Mouse (Mus musculus): ENCODE measurements around the gene Th.
A peak's percentile ranks its signal among the peaks of the same experiment; 100 is the strongest.

Th gene

DNA sequence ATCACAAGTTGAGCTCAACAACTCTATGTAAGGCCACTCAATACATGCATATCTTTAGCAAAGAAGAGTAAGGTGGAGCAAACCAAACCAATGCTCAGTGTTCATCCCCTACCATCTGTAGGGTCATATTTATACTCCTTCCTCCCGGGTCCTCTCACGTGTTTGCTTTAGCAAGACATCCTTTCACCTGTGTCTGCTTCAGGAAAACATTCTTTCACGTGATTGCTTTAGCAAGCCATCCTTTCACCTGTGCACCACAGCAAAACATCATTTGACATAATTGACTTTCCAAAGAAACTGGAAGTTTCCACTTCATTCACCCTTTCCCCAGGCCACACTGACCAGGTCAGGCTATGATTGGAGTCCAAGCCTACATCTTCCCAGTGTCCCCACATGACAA lies at the start of gene Th:
Th (minus strand) TSS at position 101 of the 400 bp plus-strand sequence.
- DNase-seq: no peak

DNA sequence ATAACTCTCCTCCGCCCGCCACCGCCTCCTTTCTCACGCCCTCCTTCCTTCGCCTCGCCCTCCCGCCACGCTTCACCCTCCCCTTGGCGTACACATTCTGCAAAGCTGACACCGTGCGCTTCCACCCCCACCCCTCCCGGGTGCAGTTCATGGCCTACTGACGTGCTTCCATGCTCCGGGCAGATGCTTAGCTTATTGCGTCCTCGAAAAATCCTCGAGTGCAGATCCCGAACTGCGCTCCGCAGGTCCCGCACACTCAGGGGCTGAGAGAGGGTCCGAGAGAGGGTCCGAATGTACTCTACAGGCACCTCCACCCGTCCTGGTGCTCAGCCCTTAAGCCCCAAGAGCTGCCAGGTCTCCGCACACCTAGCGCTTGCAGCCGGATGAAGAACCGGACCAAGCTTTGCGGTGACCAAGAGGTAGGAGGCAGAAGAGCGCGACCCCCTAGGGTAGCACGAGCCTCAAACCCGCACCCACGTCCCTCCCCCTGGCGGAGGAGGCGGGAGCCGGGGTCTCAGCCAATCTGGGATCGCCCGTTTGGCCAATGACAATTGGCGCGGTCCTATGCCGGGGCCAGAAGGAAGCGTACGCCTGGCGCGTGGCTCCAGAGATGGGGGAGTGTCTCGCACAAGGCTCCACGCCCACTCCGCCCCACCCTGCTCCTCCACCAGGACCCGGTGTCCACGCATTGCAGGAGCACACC lies 38.0 kb upstream of the Th start, which contains the start of gene Ascl2:
Ascl2 (minus strand) TSS at position 456 of the 703 bp plus-strand sequence.
- DNase-seq: peak; percentile 2 to 30

DNA sequence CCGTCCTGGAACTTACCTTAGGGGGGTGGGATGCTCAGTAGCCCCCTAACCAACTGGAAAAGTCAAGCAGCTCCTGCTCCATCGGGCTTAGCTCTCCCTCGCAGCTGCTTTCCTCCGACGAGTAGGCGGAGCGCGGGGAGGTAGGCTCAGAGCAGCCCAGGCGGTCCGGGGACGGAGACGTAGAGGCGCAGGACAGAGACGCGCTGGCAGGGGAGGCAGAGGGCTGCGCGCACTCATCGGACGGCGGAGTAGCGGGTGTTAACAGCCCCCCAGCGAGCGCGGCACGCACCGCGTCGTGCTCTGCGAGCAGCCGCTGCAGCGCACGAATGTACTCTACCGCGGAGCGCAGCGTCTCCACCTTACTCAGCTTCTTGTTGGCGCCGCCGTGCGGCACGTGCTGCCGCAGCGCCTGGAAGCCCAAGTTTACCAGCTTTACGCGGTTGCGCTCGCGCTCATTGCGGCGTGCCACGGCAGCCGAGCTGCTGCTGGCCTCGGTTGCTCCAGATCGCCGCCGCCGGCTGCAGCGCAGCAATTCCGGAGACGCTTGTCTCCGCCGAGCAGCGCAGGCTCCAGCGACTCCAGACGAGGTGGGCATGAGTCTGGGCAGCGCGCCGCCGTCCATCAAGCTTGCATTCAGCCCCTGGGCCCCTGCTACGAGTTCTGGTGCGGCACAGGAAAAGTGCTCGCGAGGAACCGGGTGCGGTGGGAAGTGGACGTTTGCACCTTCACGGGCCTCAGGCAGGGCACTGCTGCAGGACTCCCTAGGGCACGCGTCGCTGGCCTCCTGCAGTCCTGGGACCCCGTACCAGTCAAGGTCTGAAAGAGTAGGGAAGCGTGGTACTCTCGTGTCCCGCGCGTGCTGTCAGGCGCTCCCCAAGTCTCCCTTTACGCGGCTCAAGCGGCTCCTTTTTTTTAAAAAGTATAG lies 37.2 kb upstream of the Th start:
- peak; percentile 30 to 57 for DNase-seq

DNA sequence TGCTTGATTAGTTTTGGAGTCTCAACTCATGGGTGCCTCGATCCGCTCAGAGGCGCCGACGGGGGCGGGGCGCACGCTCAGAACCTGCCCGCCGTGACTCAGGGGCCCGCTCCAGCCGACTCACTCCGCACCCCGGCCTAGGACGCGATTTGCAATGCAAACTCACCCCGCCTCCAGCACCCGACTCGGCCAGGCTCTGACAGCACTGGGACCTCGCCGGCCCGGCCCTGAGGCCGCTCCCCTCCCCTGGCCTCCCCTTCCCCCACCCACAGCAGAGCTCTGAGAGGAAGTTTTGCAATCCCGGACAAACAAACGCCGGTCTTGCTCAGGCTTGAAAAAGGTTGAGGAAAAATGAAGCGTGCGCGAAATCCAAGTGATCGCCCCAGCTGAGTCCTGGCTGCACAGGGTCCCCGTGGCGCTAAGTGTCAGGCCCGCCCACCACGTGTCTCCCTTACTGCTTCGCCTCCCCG lies 36.5 kb upstream of the Th start:
- DNase-seq: peak; percentile 24 to 55

DNA sequence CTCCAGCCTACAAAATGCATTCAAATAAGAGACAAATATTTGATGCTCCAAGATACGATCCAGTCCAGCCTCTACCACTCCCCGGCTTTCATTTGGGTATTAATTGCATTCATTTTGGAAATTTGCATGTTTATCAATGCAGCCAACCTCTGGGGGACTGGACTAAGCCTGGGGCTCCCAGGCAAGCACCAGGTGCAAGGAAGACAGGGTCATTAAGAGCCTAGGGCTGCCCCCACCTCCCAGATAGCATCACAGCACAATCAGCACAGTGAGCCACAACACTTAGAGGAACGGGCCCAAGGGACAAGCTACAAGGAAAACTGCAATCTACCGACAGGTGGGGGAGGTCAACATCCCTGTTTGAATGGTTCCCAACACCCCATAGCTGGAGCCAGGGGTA lies 28.8 kb upstream of the Th start:
- DNase-seq: no peak

DNA sequence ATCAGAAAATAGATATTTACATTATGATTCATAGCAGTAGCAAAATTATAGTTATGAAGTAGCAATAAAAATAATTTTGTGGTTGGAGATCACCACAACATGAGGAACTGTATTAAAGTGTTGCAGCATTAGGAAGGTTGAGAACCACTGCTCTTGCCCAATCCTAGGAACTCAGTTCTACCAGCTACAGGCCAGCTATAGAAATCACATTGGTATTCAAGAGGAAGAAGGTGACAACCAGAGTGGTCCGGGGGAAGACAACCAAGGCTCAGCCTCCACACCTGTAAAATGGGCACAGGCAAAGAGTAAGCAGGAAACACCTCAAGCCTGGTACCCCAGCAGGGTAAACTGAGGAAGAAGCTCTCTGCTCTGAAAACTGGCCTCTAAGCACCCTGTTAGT lies 27.9 kb upstream of the Th start:
- DNase-seq: no peak

DNA sequence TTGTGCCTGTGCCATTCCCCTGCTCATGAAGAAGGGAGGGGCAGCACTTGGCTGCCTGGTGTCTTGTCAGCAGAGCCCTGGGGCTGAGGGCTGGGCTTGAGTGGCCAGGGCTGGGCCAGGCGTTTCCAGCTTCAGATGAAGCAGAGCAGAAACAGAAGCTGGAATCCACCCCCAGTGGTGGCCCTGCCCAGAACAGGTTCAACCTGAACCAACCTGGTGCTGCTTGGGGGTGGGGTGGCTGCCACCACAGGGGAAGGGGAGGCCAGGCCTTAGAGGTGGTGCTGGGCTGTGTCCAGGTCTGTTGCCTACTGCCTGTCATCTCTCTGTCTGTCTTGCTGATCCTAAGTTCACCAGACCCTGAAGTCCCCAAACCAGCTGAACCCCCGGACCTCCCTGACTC lies 25.1 kb upstream of the Th start:
- peak in 1 of 2 experiments; percentile 39 for DNase-seq

DNA sequence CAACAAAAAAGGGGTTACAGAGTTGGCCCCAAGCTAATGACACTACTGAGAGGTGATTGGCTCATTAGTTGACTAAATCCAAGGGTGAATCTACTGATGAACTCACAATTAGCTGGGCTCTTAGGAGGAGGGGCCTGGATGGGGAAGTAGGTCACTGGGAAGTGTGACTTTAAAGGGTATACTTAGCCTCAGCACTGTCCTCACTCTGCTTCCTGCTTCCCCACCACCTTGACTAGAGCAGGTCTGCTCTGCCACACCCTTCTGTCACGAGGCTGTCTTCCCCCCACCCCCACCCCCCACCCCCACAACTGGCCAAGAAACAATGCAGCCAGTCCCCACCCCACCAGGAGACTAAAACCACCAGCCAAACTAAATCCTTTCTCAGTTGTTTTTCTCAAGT lies 18.6 kb upstream of the Th start:
- DNase-seq: no peak

DNA sequence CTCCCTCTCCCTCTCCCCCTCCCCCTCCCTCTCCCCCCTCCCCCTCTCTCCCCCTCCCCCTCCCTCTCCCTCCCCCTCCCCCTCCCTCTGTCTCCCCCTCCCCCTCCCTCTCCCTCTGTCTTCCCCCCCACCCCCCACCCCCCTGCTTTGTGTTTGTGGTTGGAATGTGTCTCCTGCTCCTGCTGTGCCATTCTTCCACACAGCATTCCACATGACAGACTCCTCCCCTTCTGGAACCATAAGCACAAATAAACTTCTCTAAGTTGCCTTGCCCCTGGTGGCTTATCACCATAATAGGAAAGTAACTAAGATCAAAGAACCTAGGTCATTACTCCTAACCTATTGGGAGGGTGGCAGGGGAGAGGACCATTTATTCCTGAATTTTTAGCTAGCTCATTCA lies 6.7 kb upstream of the Th start:
- no peak for DNase-seq

DNA sequence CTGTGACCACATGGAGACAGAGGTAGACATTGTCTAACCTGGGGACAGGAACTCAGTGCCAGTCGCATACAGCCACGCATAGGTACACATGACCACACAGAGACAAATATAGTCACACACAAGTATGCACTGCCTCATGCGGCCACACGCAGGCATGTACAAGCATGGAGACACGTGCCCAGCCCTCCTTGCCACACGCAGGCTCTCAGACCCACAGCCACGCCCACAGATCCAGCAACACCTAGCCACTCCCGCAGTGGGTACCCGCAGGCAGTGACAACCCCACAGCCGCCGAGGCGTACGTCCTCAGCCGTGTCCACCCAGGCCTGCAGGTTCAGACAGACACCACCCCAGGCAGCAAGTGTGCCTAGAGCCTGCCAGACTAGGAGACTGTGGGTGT lies 4.8 kb upstream of the Th start:
- DNase-seq: peak in 1 of 2 experiments; percentile 29

DNA sequence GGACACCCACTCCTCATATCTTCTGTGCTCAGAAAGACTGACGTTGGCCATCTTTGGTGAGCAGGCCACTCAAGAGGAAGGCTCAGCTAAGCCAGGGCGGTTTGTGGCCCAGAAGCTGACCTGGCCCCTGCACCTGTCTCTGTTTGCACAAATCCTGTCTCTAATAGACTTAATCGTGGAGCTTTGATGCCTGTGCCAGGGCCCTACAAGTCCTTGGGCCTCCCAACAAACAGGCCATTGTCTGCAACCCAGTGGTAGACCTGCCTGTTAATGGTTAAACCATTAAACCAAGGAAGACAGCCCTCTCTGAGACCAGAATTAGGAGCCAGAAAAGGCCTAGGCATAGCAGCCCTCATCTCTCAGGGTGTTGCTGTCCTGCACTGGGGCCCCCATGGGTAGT lies 1.5 kb upstream of the Th start:
- peak in 1 of 2 experiments; percentile 11 for DNase-seq

DNA sequence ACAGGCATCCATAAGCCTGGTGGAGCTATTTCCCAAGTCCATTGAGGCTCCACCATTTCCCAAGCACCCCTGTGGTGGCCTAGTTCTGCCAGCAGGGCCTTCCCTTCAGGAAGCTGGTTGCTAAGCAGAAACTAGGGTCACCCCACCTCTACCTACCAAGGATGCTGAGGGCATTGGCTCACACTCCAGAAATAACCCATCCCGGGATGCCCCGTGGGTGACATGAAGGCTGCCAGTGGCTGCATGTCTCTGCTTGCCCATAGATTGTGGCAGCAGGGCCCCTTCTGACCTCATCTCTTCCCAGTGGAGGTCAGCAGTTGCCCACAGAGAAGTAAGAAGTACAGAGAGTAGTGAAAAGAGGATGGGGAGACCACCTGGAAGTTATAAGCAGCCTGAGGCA lies 1.4 kb downstream of the Th start:
- peak in 1 of 2 experiments; percentile 15 for DNase-seq

DNA sequence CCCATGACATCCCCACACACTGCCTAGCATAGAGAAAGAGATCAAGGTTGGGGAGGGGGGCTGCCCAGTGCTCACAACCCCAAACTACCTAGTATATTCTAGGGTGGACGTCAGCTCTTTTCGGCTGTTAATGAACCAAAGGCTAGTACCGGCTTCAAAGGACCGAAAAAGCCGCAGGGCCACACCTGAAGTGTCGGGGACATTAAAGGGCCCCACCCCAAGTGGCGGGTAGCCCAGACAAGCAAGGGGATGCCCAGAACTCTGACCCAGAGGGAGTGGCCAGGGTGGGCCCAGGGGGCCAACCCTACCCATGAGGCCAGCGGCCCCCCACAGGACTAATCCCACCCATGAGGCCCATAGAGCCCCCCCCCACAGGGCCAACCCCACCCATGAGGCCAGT lies 3.6 kb downstream of the Th start:
- peak in 1 of 2 experiments; percentile 27 for DNase-seq

DNA sequence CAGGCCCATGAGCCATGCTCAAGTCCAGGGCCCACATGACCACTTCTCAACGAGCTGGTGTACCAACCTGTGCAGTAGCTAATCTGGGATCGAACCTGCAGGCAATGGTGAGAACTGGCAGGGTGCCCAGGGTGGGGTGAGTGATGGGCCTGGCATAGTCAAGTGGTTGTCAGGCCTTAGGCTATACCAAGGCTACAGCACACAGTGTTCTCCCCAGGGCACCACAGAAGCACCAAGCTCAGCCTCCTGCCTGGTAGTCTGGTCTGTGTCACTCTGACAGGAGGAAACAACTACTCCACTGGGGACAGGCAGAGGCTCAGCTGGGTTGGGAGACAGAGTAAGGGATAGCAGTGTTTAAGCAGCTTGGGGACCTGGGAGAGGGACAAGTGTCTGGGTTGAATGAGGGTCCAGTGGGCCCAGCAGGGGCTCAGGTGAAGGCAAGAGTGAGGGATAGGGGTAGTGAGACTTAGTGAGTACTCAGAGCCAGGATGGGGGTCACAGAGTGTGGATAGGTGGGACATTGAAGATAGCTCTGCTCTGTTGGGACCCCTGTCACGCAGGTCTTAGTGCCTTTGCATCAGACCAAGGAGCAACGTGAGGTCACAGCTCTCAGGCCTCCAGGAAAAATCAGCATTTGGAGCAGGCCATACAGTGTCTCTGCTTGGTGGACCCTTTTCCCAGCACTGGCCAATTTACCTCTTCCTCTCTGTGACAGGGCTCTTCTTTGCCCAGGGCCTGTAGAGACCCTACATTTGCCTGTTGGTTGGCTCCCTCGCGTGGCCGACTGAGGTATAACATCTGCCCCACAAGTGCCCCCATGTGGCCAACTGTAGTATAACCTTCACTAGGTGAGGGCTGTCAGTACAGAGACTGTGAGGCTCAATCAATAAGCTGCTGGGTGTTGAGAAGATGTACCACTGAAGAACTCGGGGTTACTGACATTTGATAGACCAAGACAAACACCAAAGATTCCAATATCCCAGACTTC lies 12.0 kb downstream of the Th start:
- DNase-seq: peak; percentile 56 to 71

DNA sequence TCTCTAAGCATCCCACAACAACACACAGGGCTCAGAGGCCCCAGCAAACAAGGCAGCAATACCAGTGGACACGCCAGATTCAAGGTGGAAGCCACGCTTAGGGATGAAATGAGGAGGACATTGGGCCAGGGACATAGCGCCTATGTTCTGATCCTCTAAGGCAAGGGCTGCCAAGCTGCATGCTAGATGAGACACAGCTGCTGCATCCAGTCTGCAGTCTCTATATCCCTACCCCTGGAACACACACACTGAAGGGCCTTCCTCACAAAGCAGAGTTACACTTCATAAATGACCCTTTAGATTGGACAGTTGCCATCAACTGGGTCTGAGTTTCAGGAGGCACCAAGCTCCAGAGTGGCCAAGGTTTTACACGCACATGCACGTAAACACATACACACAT lies 13.3 kb downstream of the Th start:
- DNase-seq: peak in 1 of 2 experiments; percentile 24

DNA sequence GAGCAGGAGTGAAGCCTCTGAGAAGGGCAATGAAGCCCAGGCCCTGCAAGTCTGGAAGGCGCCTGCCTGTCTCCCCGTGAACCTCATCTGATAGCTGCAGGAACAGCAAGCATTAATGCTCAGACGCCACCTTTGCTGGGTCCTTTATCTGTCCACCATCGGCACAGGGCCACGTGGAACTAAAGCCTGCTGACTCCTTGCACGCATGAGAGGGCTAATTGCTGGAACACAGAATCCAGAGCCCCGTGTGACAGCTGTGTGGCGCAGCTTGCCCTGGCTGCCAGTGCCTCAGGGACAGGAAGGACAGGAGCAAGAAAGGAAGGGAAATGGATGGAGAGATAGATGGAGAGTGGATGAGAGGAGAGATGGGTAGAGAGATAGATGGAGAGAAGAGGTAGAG lies 14.8 kb downstream of the Th start:
- peak; percentile 7 to 49 for DNase-seq

DNA sequence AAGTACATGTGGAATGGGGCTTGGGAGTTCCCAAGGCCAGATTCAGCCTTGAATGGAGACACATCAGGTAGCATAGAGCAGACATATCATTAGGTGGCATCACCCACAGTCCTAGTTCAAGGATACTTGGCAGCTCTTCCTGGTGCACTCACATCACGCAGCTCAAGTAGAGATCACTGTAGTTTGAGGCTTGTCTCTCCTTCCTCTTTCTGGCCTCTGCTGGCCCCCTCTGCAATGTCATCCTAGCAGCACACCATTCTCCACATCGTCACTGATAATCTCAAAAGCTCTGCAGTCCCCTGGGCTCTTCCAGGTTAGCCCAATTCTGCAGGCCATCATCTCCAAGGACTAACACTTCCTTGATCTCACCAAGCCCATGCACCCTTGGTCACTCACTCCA lies 19.2 kb downstream of the Th start:
- no peak for DNase-seq

DNA sequence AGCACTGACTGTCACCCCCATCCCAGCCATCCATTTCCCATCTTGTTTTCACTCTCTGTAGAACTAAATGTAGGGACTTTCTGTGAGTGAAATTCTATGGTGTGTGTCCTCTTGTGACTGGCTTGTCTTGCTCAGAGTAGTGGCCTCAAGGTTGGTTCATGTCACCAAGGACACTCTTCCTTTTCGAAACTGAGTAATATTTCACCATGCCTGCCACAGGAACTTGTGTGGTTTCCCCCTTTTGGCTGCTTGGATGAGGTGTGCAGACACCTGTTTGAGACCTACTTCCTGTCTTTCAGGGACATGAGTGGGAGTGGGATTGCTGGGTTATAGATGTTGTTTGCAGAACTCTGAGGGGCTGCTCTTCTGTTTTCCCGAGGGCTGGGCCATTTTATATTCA lies 20.8 kb downstream of the Th start:
- peak in 1 of 2 experiments; percentile 5 for DNase-seq

DNA sequence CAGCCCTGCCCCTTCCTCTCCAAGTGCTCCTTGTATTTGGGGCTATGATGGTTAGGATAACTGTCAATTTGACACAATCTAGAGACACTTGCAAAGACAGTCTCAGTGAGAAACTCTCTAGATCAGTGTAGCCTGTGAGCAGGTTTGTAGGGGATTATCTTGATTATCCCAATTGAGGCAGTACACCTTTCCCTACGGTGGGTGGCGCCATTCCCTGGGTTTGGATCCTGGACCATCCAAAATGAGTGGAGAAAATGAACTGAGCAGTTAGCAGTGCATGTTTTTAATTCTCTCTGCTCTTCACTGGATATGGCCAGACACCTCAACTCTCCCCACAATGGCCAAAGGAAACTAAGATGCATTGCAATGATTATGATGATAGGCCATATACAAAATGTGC lies 21.3 kb downstream of the Th start:
- DNase-seq: peak in 1 of 2 experiments; percentile 7

DNA sequence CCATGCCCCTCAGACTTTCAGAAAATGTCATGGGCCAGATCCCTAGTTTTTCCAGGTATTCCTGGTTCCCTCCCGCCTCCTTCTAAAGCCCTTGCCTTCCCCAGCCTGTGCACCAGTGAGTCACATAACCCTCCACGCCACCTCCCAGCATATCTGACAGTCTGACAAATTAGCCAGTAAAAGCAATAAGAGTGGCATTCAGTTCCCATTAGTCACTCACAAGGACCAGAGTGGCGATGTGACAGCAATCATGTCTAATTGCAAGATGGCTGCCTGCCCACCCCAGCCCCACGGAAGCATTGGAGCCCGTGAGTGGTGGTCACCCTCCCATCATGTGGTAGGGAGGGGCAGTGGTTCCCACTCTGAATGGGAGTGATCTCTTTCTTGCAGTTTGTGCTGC lies 25.3 kb downstream of the Th start:
- no peak for DNase-seq

DNA sequence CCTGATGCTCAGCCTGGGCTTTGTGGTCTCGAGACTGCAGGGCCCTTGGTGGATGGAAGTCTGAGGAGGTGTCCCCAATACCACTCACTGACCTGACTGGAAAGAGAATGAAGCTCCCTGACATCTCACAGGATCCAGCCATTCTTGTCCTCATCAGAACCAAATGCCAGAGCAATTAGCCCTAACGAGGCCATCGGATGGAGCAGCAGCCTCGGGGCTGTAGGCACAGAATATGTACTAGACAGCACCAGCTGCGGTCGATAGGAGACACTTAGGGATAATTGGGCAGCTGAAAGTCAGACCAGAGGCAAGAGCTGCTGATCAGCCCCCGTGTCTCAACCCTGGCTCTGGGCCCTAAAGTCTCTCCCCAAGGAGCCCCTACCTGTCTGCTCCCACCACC lies 26.6 kb downstream of the Th start:
- DNase-seq: no peak

DNA sequence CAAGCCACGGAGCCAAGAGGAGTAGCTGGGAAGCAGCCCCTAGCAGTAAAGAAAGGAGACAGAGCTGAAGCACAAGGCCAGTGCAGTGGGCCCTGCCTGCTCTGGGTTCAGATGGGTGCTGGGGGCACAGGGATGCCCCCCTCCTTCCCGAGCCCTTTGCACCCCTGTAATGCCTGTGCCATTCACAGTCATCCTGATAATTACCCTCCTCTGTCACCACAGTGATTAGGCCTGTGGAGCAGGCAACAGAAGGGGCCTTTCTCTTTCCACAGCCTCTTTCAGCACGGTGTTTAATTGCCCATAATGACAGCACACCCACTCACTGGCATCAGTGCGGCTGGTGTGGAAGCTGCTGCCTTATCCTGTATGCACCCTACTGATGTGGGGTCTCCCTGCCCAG lies 28.0 kb downstream of the Th start:
- no peak for DNase-seq

DNA sequence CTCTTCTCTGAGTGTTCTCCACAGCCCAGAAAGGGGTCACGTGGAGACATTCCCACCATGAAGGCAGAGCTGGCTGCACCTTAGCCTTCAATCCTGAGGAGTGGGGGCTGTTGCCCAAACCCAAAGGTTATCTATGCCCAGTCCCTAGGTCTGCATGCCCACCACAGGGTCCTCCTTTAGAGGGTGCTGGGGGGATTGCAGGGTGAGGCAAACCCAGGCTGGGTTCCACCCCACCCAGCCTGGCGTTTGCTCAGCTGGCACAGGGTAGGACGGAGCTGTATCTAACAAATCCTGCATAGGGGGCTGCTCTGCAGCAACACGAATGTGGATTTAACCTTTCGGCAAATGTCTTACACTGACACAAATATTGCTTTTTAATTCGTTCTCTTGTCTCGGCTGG lies 29.2 kb downstream of the Th start:
- DNase-seq: no peak

Data from kidney, postnatal 25 days (tissue).